Mouse (Mus musculus) liver, embryonic 14.5 days (tissue): ENCODE data around the gene Fbxw4.

Experiments
- CTCF ChIP-seq: IDR thresholded peaks from 2 replicates; pipeline ENCODE4 v1.5.1; 2016; ENCODE audit warnings: antibody characterized with exemption, low read depth, control low read depth
- EP300 ChIP-seq: IDR thresholded peaks from 2 replicates; pipeline ENCODE4 v1.6.1; 2016; ENCODE audit warnings: antibody characterized with exemption, low read depth

- no peak for TF ChIP-seq CTCF
- no peak for TF ChIP-seq EP300
Measured at GRCm38 (mm10) chr19:45560153-45560890, 99.8 kb downstream of the Fbxw4 start, which contains the start of the genes Poll and Gm17018.
